Mouse (Mus musculus) liver, postnatal 0 days (tissue): Measurements from ENCODE around the gene Cdk14. TPM values are rescaled to one million over a fixed set of nuclear protein-coding genes. Genes with fewer than 3 reads are reported as not detected.

ENCODE experiments used
- ATAC-seq: fragments of 200-750 bp; cut with Nextera tagmentation; 2 replicates; pipeline ENCODE4 v1.8.0; 2017; ENCODE audit warnings: mild to moderate bottlenecking, moderate library complexity
- DNase-seq: peaks from one replicate; pipeline ENCODE4 v3.0.0-alpha.2; 2016
- H3K27ac ChIP-seq: fragments of 300-500 bp; sonication (generic); 2 replicates; pipeline ENCODE4 v1.5.1; 2014; ENCODE audit warnings: antibody characterized with exemption, moderate library complexity, mild to moderate bottlenecking, low read depth
- H3K27me3 ChIP-seq: fragments of 300-500 bp; sonication (generic); 2 replicates; pipeline ENCODE4 v1.6.1; 2014; ENCODE audit warnings: low read length, control low read depth, mixed read lengths; ENCODE audit not compliant: insufficient read depth
- H3K36me3 ChIP-seq: fragments of 300-500 bp; sonication (generic); replicated peaks from 2 replicates; pipeline ENCODE4 v1.6.1; 2014; ENCODE audit warnings: mild to moderate bottlenecking, control low read depth, low read length, moderate library complexity, mixed read lengths; ENCODE audit not compliant: insufficient read depth
- H3K4me1 ChIP-seq: fragments of 300-500 bp; sonication (generic); 2 replicates; pipeline ENCODE4 v1.6.1; 2014; ENCODE audit warnings: antibody characterized with exemption, mild to moderate bottlenecking, control low read depth; ENCODE audit not compliant: insufficient read depth
- H3K4me2 ChIP-seq: fragments of 300-500 bp; sonication (generic); 2 replicates; pipeline ENCODE4 v1.6.1; 2014; ENCODE audit warnings: low read depth, mild to moderate bottlenecking, low read length, moderate library complexity, mixed read lengths
- H3K4me3 ChIP-seq: fragments of 300-500 bp; sonication (generic); 2 replicates; pipeline ENCODE4 v1.5.1; 2014; ENCODE audit warnings: low read depth, low read length
- H3K9ac ChIP-seq: fragments of 300-500 bp; sonication (generic); replicated peaks from 2 replicates; pipeline ENCODE4 v1.6.1; 2014; ENCODE audit warnings: mild to moderate bottlenecking, moderate library complexity
- H3K9me3 ChIP-seq: fragments of 300-500 bp; sonication (generic); 2 replicates; pipeline ENCODE4 v1.6.1; 2016; ENCODE audit warnings: mild to moderate bottlenecking, control low read depth, low read length, mixed read lengths
- CTCF ChIP-seq: sonication (generic); IDR thresholded peaks from 2 replicates; pipeline ENCODE4 v1.5.1; 2016; ENCODE audit warnings: antibody characterized with exemption, low read depth
- EP300 ChIP-seq: IDR thresholded peaks from 2 replicates; pipeline ENCODE4 v1.6.1; 2016; ENCODE audit warnings: antibody characterized with exemption, low read depth, mild to moderate bottlenecking
- WGBS: fragments of 180-500 bp; shearing (Covaris S2); extraction: QIAGEN DNeasy Blood & Tissue Kit; methylation state at CpG from one replicate; pipeline ENCODE4 v1.1.7; 2014; ENCODE audit not compliant: insufficient replicate concordance; 5-methylcytosine and 5-hydroxymethylcytosine counted together
- polyA plus RNA-seq: library from polyadenylated mRNA; unstranded; fragments of >200 nt; fragmentation: Nextera tagmentation; extraction: Ambion mirVana; gene quantifications from 2 replicates; pipeline ENCODE4 v1.2.1, GENCODE M21; 2015

The Cdk14 gene
- polyA plus RNA-seq, 1 experiment from 2014 or later = 1.1 TPM

- no peak for DNase-seq
- H3K4me2 ChIP-seq = no peak overlapping the region
- no peak for ATAC-seq
- H3K9me3 ChIP-seq = no peaks in the 10 kb centered on the region
- H3K4me3 ChIP-seq = no peak overlapping the region
- H3K27ac ChIP-seq = no peak overlapping the region
- 65% methylated on average over 3 of the region's 3 CpGs for WGBS
- H3K4me1 ChIP-seq = no peaks in the 10 kb centered on the region
- TF ChIP-seq CTCF (no peak), EP300 (no peak)
- H3K9ac ChIP-seq = no peak overlapping the region
- no peaks in the 10 kb centered on the region for H3K27me3 ChIP-seq
- H3K36me3 ChIP-seq = no peaks in the 10 kb centered on the region
Observed at GRCm38 (mm10) chr5:4791219-4791618, 628.9 kb downstream of the Cdk14 start.

GRCm38 (mm10) chr5:4790265-4790664 is 629.8 kb downstream of the Cdk14 start:
- H3K27ac ChIP-seq = no peak overlapping the region
- H3K27me3 ChIP-seq = no peaks in the 10 kb centered on the region
- DNase-seq (no peak), ATAC-seq (no peak)
- H3K4me3 ChIP-seq = no peak overlapping the region
- no peak overlapping the region for H3K9ac ChIP-seq
- no peak for TF ChIP-seq EP300
- no peak for TF ChIP-seq CTCF
- H3K4me2 ChIP-seq = no peak overlapping the region
- H3K4me1 ChIP-seq = no peaks in the 10 kb centered on the region
- H3K36me3 ChIP-seq = no peaks in the 10 kb centered on the region
- H3K9me3 ChIP-seq = no peaks in the 10 kb centered on the region
- 80% methylated on average over 4 of the region's 4 CpGs for WGBS

- no peak for ATAC-seq
- no peaks in the 10 kb centered on the region for H3K9me3 ChIP-seq
Observed at GRCm38 (mm10) chr5:4788484-4788883, 631.6 kb downstream of the Cdk14 start.

GRCm38 (mm10) chr5:4786816-4787215 is 633.3 kb downstream of the Cdk14 start:
- ATAC-seq = no peak
- TF ChIP-seq EP300 = no peak
- TF ChIP-seq CTCF = no peak

More at GRCm38 (mm10) chr5:4788484-4788883, 631.6 kb downstream of the Cdk14 start:
- H3K9ac ChIP-seq = no peak overlapping the region
- DNase-seq = no peak
- TF ChIP-seq EP300 = no peak
- no peak for TF ChIP-seq CTCF
- WGBS = 76% methylated on average over 3 of the region's 3 CpGs
- H3K36me3 ChIP-seq = no peaks in the 10 kb centered on the region
- no peaks in the 10 kb centered on the region for H3K27me3 ChIP-seq
- no peaks in the 10 kb centered on the region for H3K4me1 ChIP-seq
- H3K27ac ChIP-seq = no peak overlapping the region
- H3K4me2 ChIP-seq = no peak overlapping the region
- H3K4me3 ChIP-seq = no peak overlapping the region

GRCm38 (mm10) chr5:4778274-4778673 is 641.8 kb downstream of the Cdk14 start:
- no peak overlapping the region for H3K4me3 ChIP-seq
- no peaks in the 10 kb centered on the region for H3K27me3 ChIP-seq
- no peaks in the 10 kb centered on the region for H3K9me3 ChIP-seq
- DNase-seq (no peak), ATAC-seq (no peak)
- WGBS = 79% methylated on average over 3 of the region's 3 CpGs
- no peak overlapping the region for H3K9ac ChIP-seq
- H3K4me1 ChIP-seq = no peaks in the 10 kb centered on the region
- no peaks in the 10 kb centered on the region for H3K36me3 ChIP-seq
- no peak overlapping the region for H3K4me2 ChIP-seq
- TF ChIP-seq EP300 (no peak), CTCF (no peak)
- H3K27ac ChIP-seq = no peak overlapping the region

More at GRCm38 (mm10) chr5:4786816-4787215, 633.3 kb downstream of the Cdk14 start:
- no peak overlapping the region for H3K4me2 ChIP-seq
- no peak overlapping the region for H3K4me3 ChIP-seq
- H3K9ac ChIP-seq = no peak overlapping the region
- H3K9me3 ChIP-seq = no peaks in the 10 kb centered on the region
- no peak for DNase-seq
- no peaks in the 10 kb centered on the region for H3K4me1 ChIP-seq
- H3K36me3 ChIP-seq = no peaks in the 10 kb centered on the region
- 49% methylated on average over 3 of the region's 3 CpGs for WGBS
- no peaks in the 10 kb centered on the region for H3K27me3 ChIP-seq
- H3K27ac ChIP-seq = no peak overlapping the region

- Histone ChIP-seq H3K36me3 (no peaks in the 10 kb centered on the region), H3K4me3 (no peak overlapping the region), H3K9me3 (no peaks in the 10 kb centered on the region), H3K27me3 (no peaks in the 10 kb centered on the region), H3K4me2 (no peak overlapping the region), H3K27ac (no peak overlapping the region), H3K4me1 (no peaks in the 10 kb centered on the region), H3K9ac (no peak overlapping the region)
- no peak for TF ChIP-seq EP300
- TF ChIP-seq CTCF = no peak
- ATAC-seq = no peak
- WGBS = 52% methylated on average over 2 of the region's 2 CpGs
- DNase-seq = no peak
Observed at GRCm38 (mm10) chr5:4776495-4776894, 643.6 kb downstream of the Cdk14 start.

- H3K27me3 ChIP-seq = no peaks in the 10 kb centered on the region
- no peak for DNase-seq
- TF ChIP-seq EP300 = no peak
- no peak for TF ChIP-seq CTCF
- no peaks in the 10 kb centered on the region for H3K36me3 ChIP-seq
- no peaks in the 10 kb centered on the region for H3K9me3 ChIP-seq
- H3K4me2 ChIP-seq = no peak overlapping the region
- no peak overlapping the region for H3K27ac ChIP-seq
- H3K4me3 ChIP-seq = no peak overlapping the region
- H3K4me1 ChIP-seq = no peaks in the 10 kb centered on the region
- H3K9ac ChIP-seq = no peak overlapping the region
- ATAC-seq = no peak
- WGBS = 60% methylated on average over 9 of the region's 9 CpGs
Observed at GRCm38 (mm10) chr5:4773090-4773772, 646.9 kb downstream of the Cdk14 start.
